Mouse (Mus musculus): ENCODE results near the gene Ctxn1. TPM values are rescaled to one million over a fixed set of nuclear protein-coding genes. Genes with fewer than 3 reads are reported as not detected.

Ctxn1 gene
- total RNA-seq, 4 experiments from 2014 or later, result 421 to 475 (median 460) TPM

DNA sequence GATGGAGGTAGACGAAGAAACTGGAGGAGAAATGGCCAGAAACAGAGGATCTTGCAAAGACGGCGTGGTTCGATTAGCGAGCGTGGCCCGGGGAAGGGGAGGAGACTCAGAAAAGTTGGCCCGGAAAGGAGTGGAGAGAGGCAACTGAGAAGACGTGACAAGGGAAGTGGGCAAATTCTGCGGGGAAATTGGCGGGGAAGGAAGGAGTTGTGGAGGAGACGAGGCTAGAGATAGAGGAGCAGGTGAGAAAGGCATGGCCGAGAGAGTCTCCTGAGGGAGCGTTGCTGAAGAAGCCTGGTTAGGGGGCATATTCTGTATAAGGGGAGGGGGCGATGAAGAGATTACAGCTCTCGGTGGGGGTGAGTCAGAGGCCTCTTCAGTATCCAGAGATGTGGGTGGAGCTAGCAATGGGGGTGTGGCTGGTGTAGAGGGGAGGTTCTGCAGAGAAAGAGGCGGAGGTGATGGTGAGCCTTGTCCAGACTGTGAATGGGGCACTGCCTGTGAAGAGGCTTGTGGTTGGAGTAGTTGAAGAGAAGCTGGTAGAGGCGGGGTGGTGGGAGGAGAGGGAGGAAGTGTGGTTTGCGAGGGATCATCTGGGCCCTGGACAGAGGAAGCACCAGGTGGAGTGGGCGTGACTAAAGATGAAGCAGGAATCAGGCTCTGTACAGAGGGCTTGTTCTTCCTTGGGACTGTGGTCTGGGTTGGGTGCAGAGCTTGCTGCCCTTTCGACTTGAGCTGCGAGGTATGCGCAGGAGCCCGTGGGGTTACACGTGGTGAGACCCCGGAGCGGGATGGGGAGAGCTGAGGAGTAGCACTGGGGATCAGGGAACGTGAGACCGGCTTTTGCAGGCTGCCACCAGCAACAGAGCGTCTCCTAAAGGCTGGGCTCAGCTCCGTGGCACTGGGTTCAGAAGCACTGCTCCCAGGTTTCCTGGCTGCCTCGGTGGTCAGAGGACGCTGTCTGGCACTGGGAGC lies 44.8 kb downstream of the Ctxn1 start:
- DNase-seq (ENCODE audit: low spot score in 2 of 2), result no peak

DNA sequence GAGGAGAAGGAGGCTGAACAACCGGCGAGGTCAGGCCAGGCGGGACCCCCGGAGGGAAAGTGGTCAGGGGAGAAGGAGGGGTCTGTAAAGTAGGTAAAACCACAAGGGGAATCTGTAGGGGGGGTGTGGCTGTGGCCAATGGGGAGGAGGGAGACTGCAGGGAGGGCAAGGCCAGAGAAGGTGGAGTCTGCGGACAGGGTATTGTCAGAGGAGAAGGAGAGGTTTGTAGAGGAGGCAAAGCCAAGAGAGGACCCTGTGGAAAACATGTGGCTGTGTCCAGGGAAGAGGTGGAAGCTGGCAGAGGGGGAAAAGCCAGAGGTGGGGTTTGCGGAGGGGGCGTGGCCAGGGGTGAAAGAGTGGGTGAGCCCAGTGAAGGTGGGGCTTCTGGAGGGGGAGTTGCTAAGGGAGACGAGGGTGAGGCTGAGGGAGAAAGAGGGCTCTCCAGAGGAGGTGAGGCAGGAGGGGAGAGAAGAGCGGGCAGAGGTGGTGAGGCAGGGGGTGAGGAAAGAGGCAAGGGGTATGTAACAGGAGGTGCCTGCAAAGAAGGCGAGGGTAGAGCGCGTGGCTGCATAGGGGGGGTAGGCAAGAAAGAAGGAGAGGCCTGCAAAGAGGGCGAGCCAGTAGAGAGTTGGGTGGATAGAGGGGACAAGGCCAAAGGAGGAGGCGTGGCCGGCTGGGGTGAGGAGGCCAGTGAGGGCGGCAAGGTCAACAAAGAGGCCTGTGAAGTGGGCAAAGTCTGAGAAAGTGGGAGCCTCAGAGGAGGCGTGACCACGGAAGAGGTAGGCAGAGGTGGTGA lies 45.7 kb downstream of the Ctxn1 start:
- DNase-seq (ENCODE audit: low spot score in 2 of 2), result no peak

- no peak for DNase-seq (ENCODE audit: low spot score in 2 of 2)
Observed at GRCm38 (mm10) chr8:4212809-4213209, 46.3 kb downstream of the Ctxn1 start.

DNA sequence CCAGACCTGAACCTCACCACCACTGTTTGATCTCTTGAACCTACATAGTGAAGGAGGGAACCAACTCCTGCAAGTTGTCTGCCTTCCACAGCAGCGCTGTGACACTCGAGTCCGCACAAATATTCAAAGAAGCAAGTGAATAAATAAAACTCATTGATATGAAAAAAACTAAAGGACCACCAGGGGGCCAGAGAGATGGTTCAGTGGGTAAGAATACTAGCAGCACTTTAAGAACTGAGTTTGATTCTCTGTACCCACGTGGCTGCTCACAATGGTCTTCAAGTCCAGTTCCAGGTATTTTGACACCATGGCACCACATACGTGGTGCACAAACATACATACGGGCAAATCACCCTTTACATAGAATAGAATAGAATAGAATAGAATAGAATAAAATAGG lies 48.0 kb downstream of the Ctxn1 start:
- no peak for DNase-seq (ENCODE audit: low spot score in 2 of 2)

Other genes with a start within 250 kb of the Ctxn1 start
- gene Cd209f, start 153.4 kb downstream of the Ctxn1 start, total RNA-seq (2022), result under 1 TPM in 3 of 4 experiments, not detected in 1; 0.30 to 0.89 (median 0.37) TPM
- under 1 TPM in 1 of 4 experiments, not detected in 3; 0.65 TPM for gene Cd209g, start 125.2 kb downstream of the Ctxn1 start, total RNA-seq (2022)
- gene Evi5l, start 92.7 kb downstream of the Ctxn1 start, total RNA-seq (2022), result 100 to 1,000 TPM in 2 of 4 experiments, 10 to 100 TPM in 2; 90.2 to 127 (median 105) TPM
- gene Prr36, start 41.8 kb downstream of the Ctxn1 start, total RNA-seq (2022), result 10 to 100 TPM; 34.9 to 44.0 (median 40.0) TPM
- gene Lrrc8e, start 32.4 kb downstream of the Ctxn1 start, total RNA-seq (2022), result under 1 TPM in 2 of 4 experiments, not detected in 2; 0.11 to 0.16 TPM
- gene Map2k7, start 20.5 kb downstream of the Ctxn1 start, total RNA-seq (2022), result 100 to 1,000 TPM in 3 of 4 experiments, 10 to 100 TPM in 1; 99.3 to 117 (median 110) TPM
- 1 to 10 TPM; 2.0 to 2.8 (median 2.3) TPM for gene Gm49320, start 20.4 kb downstream of the Ctxn1 start, total RNA-seq (2022)
- gene Tgfbr3l, start 11.1 kb downstream of the Ctxn1 start, total RNA-seq (2022), result 10 to 100 TPM; 12.8 to 19.2 (median 16.5) TPM
- 10 to 100 TPM; 27.5 to 36.9 (median 32.2) TPM for gene Snapc2, start 6.2 kb downstream of the Ctxn1 start, total RNA-seq (2022)
- 10 to 100 TPM; 65.1 to 80.9 (median 70.8) TPM for gene Timm44, start 16.6 kb upstream of the Ctxn1 start, total RNA-seq (2022)
- 10 to 100 TPM; 21.2 to 31.6 (median 24.3) TPM for gene Ccl25, start 65.9 kb upstream of the Ctxn1 start, total RNA-seq (2022)
- gene Elavl1, start 66.1 kb upstream of the Ctxn1 start, total RNA-seq (2022), result 10 to 100 TPM; 69.3 to 80.9 (median 76.7) TPM
- 10 to 100 TPM; 44.9 to 55.7 (median 52.0) TPM for gene Cers4, start 233.8 kb upstream of the Ctxn1 start, total RNA-seq (2022)

All from layer of hippocampus, adult 8-10 months (tissue).